In the genomic region with DNA sequence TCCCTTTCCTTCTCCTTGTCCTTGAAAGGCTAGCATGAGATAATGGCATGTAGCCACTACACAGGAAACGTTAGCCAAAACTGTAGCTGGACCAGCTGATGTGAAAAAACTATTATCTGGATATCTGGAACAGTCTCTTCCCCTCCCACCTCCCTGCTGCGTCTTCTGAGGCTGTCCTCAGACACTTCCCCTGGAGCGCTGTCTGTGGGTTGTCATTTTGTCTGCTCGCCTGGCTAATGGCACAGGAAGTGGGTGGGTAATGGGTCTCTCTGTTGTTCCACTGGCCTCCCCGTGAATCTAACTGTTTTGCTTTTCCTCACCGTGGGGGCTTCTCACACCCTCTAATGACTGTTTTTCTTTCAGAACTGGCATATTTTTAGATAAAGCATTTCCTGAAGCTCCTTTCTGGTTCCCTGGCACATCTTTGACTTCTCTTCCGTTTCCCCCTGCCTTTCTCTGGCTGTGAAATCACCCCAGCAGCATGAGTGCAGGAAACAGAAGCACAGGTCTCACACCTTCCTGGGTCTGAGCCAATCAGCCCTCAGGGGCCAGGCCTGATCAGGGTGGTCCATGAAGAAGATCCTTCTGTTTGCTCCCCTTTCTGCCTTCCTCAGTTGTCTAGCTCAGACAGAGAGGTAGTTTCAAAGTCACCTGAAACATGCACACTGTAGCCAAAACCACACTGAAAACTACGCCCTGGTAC, we compare ENCODE assay signal across 9 mouse cellular contexts.
DNase-seq lines count a peak whose midpoint lies in the region; ATAC-seq and TF ChIP-seq lines count a peak whose summit lies in the region.
"Had no signal": no experiment of that assay in that cellular context is flagged by ENCODE, and none has a peak within 500 bp of the region (broad histone marks: within the 10 kb centered on the region; RNA-seq: fewer than 3 reads in every experiment).

No protein-coding gene starts in this region.

- WGBS in embryonic facial prominence, embryonic 14.5 days: 43% methylated on average over 8 of the region's 8 CpGs
- WGBS in kidney, postnatal 0 days: 40% methylated on average over 8 of the region's 8 CpGs
- WGBS in thymus, adult 2 months: 14% methylated on average over 8 of the region's 8 CpGs

- H3K4me2 ChIP-seq in embryonic facial prominence, embryonic 14.5 days (ENCODE audit: low read depth, low read length): no peak overlapping the region
- no peak overlapping the region for H3K4me2 ChIP-seq in kidney, postnatal 0 days (ENCODE audit: low read length)

- no peaks in the 10 kb centered on the region for H3K9me3 ChIP-seq in embryonic facial prominence, embryonic 14.5 days (ENCODE audit: control insufficient read depth, low read length)
- no peaks in the 10 kb centered on the region for H3K9me3 ChIP-seq in kidney, postnatal 0 days (replicated peaks; ENCODE audit: low read length)

- no peaks in the 10 kb centered on the region for H3K27me3 ChIP-seq in embryonic facial prominence, embryonic 14.5 days (replicated peaks; ENCODE audit: control insufficient read depth, insufficient read depth, low read length)
- no peaks in the 10 kb centered on the region for H3K27me3 ChIP-seq in kidney, postnatal 0 days (ENCODE audit: insufficient read depth, low read length)
- H3K27me3 ChIP-seq in thymus, adult 2 months (ENCODE audit: control insufficient read depth, insufficient read depth, low read length): no peaks in the 10 kb centered on the region
- H3K27me3 ChIP-seq: Patski had no signal

- H3K9ac ChIP-seq in embryonic facial prominence, embryonic 14.5 days (ENCODE audit: low read depth, low read length): no peak overlapping the region
- H3K9ac ChIP-seq in kidney, postnatal 0 days (ENCODE audit: low read depth, low read length): no peak overlapping the region

- no peak for TF ChIP-seq CTCF in kidney, postnatal 0 days (IDR thresholded peaks at IDR 0.05; ENCODE audit: low read depth)
- TF ChIP-seq CTCF in thymus, adult 2 months (IDR thresholded peaks at IDR 0.05; ENCODE audit: borderline replicate concordance, control insufficient read depth, extremely low read depth, insufficient read depth, low read length, poor library complexity): no peak

- no peak for ATAC-seq in embryonic facial prominence, embryonic 14.5 days (ENCODE audit: low read depth)
- ATAC-seq in kidney, postnatal 0 days (replicated peaks; ENCODE audit: low FRiP score, low read depth): no peak
- ATAC-seq: Patski had no signal

- TF ChIP-seq POLR2A in thymus, adult 2 months (IDR thresholded peaks at IDR 0.05; ENCODE audit: control insufficient read depth, extremely low read depth, insufficient read depth, low read length, poor library complexity): no peak

- H3K4me3 ChIP-seq in embryonic facial prominence, embryonic 14.5 days (ENCODE audit: low read depth, low read length): no peak overlapping the region
- no peak overlapping the region for H3K4me3 ChIP-seq in kidney, postnatal 0 days (replicated peaks; ENCODE audit: low read depth, low read length)
- H3K4me3 ChIP-seq in thymus, adult 2 months (ENCODE audit: control insufficient read depth, insufficient read depth, low read length): no peak overlapping the region

- no peaks in the 10 kb centered on the region for H3K36me3 ChIP-seq in embryonic facial prominence, embryonic 14.5 days (ENCODE audit: control insufficient read depth, insufficient read depth, low read length)
- H3K36me3 ChIP-seq in kidney, postnatal 0 days (ENCODE audit: insufficient read depth, low read length): no peaks in the 10 kb centered on the region
- H3K36me3 ChIP-seq in thymus, adult 2 months (ENCODE audit: control insufficient read depth, insufficient read depth, low read length): no peaks in the 10 kb centered on the region

- DNase-seq in layer of hippocampus, adult 11-12 months (ENCODE audit: low spot score): peak; percentile 44
- DNase-seq in layer of hippocampus, postnatal 25 days (ENCODE audit: extremely low spot score in 1 of 2, low spot score in 1 of 2): no peak
- DNase-seq in embryonic facial prominence, embryonic 14.5 days (ENCODE audit: low spot score): peak; percentile 17
- peak; percentile 36 for DNase-seq in kidney, postnatal 0 days (ENCODE audit: low spot score)
- DNase-seq in lung, postnatal 14 days: peak; percentile 46
- peak; percentile 27 for DNase-seq in thymus, adult 2 months
- DNase-seq in urinary bladder, adult 2 months (ENCODE audit: low spot score): no peak
- DNase-seq in yolk sac, embryonic 10.5 days (ENCODE audit: low spot score): no peak

- H3K4me1 ChIP-seq in embryonic facial prominence, embryonic 14.5 days (ENCODE audit: control insufficient read depth, insufficient read depth, low read length): peaks cover 7% of the 10 kb centered on the region
- 0 out of 2 replicates have a peak, but pooled peaks cover 4% of the 10 kb centered on the region for H3K4me1 ChIP-seq in kidney, postnatal 0 days (replicated peaks; ENCODE audit: insufficient read depth, low read length)
- peaks cover 10% of the 10 kb centered on the region for H3K4me1 ChIP-seq in thymus, adult 2 months (replicated peaks; ENCODE audit: control insufficient read depth, insufficient read depth, low read length)

- no peak overlapping the region for H3K27ac ChIP-seq in embryonic facial prominence, embryonic 14.5 days (replicated peaks; ENCODE audit: low read depth, low read length)
- peak overlapping the region; percentile 36 for H3K27ac ChIP-seq in kidney, postnatal 0 days
- no peak overlapping the region for H3K27ac ChIP-seq in thymus, adult 2 months (ENCODE audit: control insufficient read depth, insufficient read depth, low read length)

Comparison
In these comparisons a context has a peak if more than half of its experiments do, and no peak if none do; other contexts are left out.
1. DNase-seq: peak in layer of hippocampus, adult 11-12 months (single experiment), embryonic facial prominence, embryonic 14.5 days (single experiment), kidney, postnatal 0 days (single experiment), lung, postnatal 14 days (single experiment) and thymus, adult 2 months (single experiment); none in layer of hippocampus, postnatal 25 days (0 of 2), urinary bladder, adult 2 months (single experiment) and yolk sac, embryonic 10.5 days (single experiment).